Mouse (Mus musculus): Measurements from ENCODE around the gene Txnrd2.
A peak's percentile ranks its signal among the peaks of the same experiment; 100 is the strongest.

The Txnrd2 gene

DNA sequence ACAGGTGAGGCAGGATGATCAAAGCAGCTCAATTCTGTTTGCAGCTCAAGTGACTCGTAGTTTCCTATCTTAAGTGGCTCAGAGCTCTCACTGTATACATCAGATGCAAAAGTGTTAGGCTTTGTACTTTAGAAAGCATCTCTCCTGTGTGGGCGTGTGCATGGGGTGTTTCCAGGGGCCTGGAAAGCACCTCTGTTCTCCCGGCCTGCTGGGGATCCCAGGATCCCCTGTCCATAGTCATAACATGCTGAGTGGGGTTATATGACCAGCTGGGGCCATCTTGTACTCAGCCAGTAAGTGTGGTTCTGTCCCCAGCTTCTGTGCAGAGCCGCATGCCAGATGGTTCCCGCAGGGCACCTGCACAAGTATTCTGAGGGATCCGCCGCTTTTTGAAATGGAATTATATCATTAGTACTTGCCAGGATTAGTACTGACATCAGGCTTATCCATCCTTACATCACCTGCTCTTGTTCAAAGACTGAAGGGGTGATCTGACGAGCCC is 26.2 kb downstream of the Txnrd2 start:
- DNase-seq (ENCODE audit: low spot score) = no peak

GRCm38 (mm10) chr16:18453846-18454245 is 27.7 kb downstream of the Txnrd2 start:
- no peak for DNase-seq (ENCODE audit: low spot score)

GRCm38 (mm10) chr16:18455407-18455806 is 29.2 kb downstream of the Txnrd2 start:
- DNase-seq (ENCODE audit: low spot score) = no peak

GRCm38 (mm10) chr16:18458661-18459060 is 32.5 kb downstream of the Txnrd2 start:
- DNase-seq (ENCODE audit: low spot score) = no peak

DNA sequence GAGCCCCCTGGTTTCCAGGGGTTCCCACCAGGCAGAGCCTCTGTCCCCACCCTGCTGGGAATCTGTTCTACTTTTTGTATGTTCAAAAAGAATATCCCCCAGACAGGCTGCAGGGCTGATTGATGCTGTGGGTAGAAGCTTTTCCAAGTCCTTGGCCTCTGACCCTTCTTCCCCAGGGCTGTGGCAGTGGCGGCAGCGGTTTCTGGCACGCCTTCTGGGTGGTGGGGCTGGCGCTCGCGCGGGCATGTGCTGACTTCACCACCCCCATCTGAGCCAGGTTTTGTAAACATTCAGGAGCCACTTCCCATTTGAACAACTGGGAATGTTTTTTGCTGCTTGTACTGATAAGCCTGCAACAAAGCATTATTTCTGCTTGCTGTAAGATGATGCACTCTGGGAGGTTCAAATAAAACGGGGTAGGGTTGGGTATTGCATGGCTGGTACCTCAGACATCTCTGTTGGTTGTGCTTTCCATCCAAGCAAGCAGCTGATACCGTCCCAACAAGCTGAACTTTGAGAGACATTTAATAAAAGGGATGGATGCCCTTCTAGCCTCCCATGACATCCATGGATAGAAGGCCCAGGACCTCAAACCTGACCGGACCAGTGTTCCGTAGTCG is 33.3 kb downstream of the Txnrd2 start:
- DNase-seq (ENCODE audit: low spot score) = no peak

GRCm38 (mm10) chr16:18459955-18460370 is 33.8 kb downstream of the Txnrd2 start:
- peak; percentile 66 for DNase-seq (ENCODE audit: low spot score)

GRCm38 (mm10) chr16:18460826-18461225 is 34.6 kb downstream of the Txnrd2 start:
- no peak for DNase-seq (ENCODE audit: low spot score)

GRCm38 (mm10) chr16:18462031-18462430 is 35.8 kb downstream of the Txnrd2 start:
- no peak for DNase-seq (ENCODE audit: low spot score)

DNA sequence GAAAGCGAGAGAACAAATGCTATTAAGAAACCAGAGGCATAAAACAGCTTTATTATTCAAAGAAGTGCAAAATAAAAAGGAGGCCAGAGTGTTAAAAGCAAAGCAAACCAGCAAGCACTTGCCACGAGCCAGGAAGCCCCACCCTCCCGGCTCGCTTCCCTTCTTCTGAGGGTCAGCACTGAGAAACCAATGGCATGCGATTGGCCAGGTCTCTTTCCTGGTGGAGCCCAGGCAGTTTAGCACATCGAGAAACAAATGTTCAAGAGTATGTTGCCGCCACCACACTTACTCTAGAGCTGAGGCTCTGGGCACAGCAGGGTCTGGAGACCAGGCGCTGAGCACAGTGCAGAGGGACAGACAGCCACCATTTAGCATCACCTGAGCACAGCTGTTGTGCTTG is 36.4 kb downstream of the Txnrd2 start:
- no peak for DNase-seq (ENCODE audit: low spot score)

GRCm38 (mm10) chr16:18464271-18464670 is 38.1 kb downstream of the Txnrd2 start:
- no peak for DNase-seq (ENCODE audit: low spot score)

GRCm38 (mm10) chr16:18470829-18471228 is 44.6 kb downstream of the Txnrd2 start:
- no peak for DNase-seq (ENCODE audit: low spot score)

DNA sequence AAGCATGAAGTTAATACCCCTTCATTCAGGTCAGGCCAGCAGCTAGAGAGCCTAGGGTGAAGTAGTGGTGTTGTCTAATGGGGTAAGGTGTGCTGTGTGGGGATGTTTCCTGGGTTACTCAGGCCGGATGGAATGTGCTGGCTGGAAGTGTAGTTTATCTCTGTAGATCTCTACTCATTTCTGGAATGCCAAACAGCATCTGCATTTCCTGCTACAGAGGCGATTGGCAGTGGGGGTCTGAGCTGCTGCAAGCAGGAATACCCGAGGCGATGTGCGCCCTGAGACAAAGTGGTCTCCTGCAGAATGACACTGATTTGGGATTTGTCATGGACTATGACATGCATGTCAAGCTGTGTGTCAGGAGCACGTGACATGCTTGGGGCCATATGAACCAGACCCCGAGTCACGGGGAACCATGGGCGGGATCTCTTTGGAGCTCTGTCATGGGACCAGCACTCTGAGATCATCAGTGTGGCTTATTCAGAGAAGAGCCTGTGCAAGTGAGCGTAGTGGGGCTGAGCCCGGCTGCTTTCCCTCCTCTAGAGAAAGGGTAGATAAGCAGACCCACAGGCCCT is 45.3 kb downstream of the Txnrd2 start:
- DNase-seq (ENCODE audit: low spot score) = no peak

DNA sequence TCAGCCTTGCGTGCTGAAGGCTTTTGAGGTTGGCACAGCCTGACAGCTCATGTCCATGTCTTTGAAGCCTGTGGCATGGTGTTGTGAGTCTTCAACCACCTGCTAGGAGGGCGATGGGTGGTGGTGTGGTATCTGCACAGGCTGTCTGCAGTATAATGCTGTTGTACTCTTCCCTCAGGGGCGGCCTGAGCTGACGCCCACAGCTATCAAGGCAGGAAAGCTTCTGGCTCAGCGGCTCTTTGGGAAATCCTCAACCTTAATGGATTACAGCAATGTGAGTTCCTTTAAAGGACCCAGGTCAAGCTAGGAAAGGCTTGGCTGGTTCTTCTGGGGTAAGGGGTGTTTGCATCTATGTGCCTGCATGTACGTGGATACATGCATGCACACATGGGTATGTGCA is 45.8 kb downstream of the Txnrd2 start:
- DNase-seq (ENCODE audit: low spot score) = no peak

DNA sequence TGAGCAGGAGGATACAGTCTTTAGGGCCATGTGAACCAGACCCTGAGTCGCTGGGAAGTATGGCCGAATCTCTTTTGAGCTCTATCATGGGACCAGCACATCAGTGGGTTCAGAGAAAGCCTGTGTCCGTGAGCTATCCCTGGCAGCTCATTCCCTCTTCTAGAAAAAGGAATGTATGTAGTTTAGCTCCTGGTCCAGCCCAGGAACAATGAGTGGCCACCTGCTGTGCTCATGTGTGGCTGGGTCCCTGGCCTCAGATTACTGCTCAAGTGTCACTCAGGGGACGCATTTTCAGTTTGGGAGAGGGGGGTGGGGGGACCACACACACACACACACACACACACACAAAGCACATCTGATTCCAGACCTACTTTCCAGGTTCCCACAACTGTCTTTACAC is 46.2 kb downstream of the Txnrd2 start:
- DNase-seq (ENCODE audit: low spot score) = no peak

- no peak for DNase-seq (ENCODE audit: low spot score)
Observed at GRCm38 (mm10) chr16:18472976-18473375, 46.8 kb downstream of the Txnrd2 start.

- no peak for DNase-seq (ENCODE audit: low spot score)
Observed at GRCm38 (mm10) chr16:18474021-18474420, 47.8 kb downstream of the Txnrd2 start.

DNA sequence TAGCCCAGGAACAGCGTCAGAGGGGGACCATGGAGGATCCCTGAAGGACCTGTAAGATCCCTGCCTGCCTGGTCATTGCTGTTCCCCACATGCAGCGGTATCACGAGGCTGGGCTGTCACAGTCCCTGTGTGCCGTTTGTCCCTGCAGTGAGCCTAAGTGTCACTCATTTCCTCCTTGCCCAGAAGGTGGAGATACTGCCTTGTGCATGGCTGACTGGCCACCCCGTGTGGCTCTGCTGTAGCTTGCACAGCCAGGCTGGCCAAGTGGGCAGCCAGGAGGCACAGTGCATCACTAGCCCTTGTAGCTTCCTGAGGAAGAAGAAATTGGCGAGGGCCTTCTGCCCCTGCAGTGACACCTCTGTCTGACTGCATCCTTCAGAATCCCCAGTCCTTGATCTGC is 51.8 kb downstream of the Txnrd2 start:
- no peak for DNase-seq (ENCODE audit: low spot score)

- no peak for DNase-seq (ENCODE audit: low spot score)
Observed at GRCm38 (mm10) chr16:18479667-18480066, 53.5 kb downstream of the Txnrd2 start.

GRCm38 (mm10) chr16:18480933-18481485 is 54.8 kb downstream of the Txnrd2 start:
- no peak for DNase-seq (ENCODE audit: low spot score)

DNA sequence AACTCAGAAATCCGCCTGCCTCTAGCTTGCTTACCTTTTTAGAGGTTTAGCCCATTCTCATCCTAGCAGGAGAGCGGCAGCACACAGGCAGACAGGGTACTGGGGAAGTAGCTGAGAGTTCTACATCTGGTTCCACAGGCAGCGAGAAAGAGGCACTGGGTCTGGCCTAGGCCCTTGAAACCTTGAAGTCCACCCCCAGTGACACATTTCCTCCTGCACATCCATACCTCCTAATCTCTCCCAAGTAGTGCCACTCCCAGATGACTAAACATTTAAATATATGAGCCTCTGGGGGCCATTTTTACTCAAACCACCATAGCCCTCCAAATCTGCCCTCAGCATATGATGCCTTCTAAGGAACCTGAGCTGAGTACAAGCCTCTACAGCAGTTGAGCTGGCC is 56.2 kb downstream of the Txnrd2 start:
- DNase-seq (ENCODE audit: low spot score) = no peak

GRCm38 (mm10) chr16:18483839-18484238 is 57.7 kb downstream of the Txnrd2 start:
- DNase-seq (ENCODE audit: low spot score) = no peak

GRCm38 (mm10) chr16:18484386-18484785 is 58.2 kb downstream of the Txnrd2 start:
- DNase-seq (ENCODE audit: low spot score) = no peak

DNA sequence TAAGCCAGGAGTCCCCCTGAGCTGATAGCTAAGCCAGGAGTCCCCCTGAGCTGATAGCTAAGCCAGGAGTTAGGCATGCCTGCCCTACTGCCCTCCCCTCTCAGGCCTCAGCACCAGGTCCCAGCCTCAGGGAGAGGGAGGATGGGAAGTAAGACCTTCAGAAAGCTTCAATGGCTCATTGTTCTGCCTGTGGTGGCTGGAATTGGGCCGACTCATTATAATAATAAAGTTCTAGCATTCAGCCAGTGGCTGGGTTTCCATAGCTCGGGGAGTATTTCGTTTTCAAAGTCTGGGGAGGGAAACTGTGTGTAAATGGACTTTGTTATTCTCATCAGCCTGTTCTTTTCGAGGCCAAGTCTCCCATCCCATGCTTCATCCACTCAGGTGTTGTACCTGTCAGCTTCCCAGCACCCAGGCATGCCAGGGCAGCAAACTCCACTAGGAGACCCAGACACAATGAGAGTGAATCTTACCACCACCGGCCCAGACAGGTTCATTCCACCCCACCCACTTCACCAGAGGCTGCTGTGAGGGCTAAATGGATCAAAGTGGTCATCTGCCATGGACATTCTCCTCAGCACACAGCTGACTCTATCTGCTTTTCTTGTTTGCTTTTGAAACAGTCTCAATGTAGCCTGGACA is 58.7 kb downstream of the Txnrd2 start:
- DNase-seq (ENCODE audit: low spot score) = no peak

All from T-cell, adult 2 months (primary cell).